Mouse (Mus musculus) lung, adult 2 months (tissue): ENCODE data around the gene Gm10273. TPM values are rescaled to one million over a fixed set of nuclear protein-coding genes. Genes with fewer than 3 reads are reported as not detected.
A peak's percentile ranks its signal among the peaks of the same experiment; 100 is the strongest.

Source experiments
- DNase-seq: peaks from one replicate; pipeline ENCODE4 v3.0.0; 2022
- H3K4me1 ChIP-seq: fragments of 200-500 bp; 2 replicates; pipeline ENCODE4 v1.6.1; 2011; ENCODE audit warnings: low read length; ENCODE audit not compliant: control insufficient read depth, insufficient read depth
- H3K4me3 ChIP-seq: fragments of 200-500 bp; replicated peaks from 2 replicates; pipeline ENCODE3; 2011; ENCODE audit warnings: low read depth, mild to moderate bottlenecking, control low read depth, low read length; ENCODE audit errors: extremely low read depth
- CTCF ChIP-seq: fragments of 200-500 bp; IDR thresholded peaks from 2 replicates; pipeline ENCODE4 v1.5.1; 2011; ENCODE audit warnings: mild to moderate bottlenecking, low read length, control low read depth; ENCODE audit not compliant: insufficient read depth
- POLR2A ChIP-seq: fragments of 200-500 bp; IDR thresholded peaks from 2 replicates; pipeline ENCODE4 v1.6.1; 2011; ENCODE audit warnings: low read depth, mild to moderate bottlenecking, control low read depth, low read length, borderline replicate concordance; ENCODE audit errors: extremely low read depth
- WGBS: fragments of 180-500 bp; shearing (Covaris S2); methylation state at CpG from one replicate; pipeline ENCODE4 v1.1.7; 2018; 5-methylcytosine and 5-hydroxymethylcytosine counted together
- polyA plus RNA-seq: library from polyadenylated mRNA; depleted of rRNA; stranded (reverse); fragments of >200 nt; gene quantifications from 2 replicates; pipeline ENCODE4 v1.2.3, GENCODE M21; 2012

Gm10273 gene
- polyA plus RNA-seq, 1 experiment, result 2.3 TPM

DNA sequence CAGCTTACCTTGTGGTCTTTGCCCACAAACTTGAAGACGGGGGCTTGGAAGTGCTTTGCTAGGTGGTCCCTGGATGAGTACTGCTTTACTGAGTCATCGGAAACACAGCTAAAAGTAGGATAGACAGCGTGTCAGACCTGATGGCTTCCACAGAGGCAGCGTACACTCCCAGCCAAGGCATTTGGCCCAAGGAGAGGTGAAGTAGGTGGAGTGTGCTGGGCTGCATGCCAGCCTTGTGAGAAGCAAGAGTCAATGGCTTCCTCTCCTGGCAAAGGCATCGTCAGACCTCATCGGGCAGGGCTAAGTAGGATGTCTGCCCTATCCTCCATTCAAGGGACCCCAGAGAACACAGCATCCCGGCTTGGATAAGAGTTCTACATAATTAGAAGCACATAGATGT is 29.9 kb downstream of the Gm10273 start:
- WGBS, result 30% methylated on average over 7 of the region's 7 CpGs

DNA sequence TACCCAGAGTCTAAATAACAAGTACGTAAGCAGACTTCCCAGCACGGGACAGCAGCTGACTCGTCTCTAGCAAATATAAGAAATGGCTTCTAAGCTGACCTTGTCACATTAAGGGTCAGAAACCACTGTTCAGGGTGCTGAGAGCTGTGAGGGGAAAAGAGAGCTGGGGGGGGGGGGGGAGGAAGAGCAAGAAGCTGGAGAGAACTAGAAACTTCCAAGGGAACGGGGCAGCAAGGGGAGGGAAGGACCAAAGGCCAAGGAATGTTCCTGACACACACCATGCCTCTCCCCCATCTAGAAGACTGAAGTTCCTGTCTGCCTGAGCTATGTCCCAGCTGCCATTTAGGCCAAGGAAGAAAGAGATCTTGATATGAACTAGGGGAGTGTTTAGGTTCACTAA is 30.9 kb downstream of the Gm10273 start:
- DNase-seq, result no peak
- no peak overlapping the region for H3K4me3 ChIP-seq
- WGBS, result 69% methylated on average over 4 of the region's 4 CpGs
- TF ChIP-seq POLR2A (no peak), CTCF (no peak)
- no peaks in the 10 kb centered on the region for H3K4me1 ChIP-seq

More for the DNA sequence above, 29.9 kb downstream of the Gm10273 start:
- TF ChIP-seq POLR2A (peak; percentile 22; the same call in 1 of the 2 replicates), CTCF (no peak)
- peak; percentile 83 for DNase-seq
- H3K4me1 ChIP-seq, result no peaks in the 10 kb centered on the region
- H3K4me3 ChIP-seq, result no peak overlapping the region

DNA sequence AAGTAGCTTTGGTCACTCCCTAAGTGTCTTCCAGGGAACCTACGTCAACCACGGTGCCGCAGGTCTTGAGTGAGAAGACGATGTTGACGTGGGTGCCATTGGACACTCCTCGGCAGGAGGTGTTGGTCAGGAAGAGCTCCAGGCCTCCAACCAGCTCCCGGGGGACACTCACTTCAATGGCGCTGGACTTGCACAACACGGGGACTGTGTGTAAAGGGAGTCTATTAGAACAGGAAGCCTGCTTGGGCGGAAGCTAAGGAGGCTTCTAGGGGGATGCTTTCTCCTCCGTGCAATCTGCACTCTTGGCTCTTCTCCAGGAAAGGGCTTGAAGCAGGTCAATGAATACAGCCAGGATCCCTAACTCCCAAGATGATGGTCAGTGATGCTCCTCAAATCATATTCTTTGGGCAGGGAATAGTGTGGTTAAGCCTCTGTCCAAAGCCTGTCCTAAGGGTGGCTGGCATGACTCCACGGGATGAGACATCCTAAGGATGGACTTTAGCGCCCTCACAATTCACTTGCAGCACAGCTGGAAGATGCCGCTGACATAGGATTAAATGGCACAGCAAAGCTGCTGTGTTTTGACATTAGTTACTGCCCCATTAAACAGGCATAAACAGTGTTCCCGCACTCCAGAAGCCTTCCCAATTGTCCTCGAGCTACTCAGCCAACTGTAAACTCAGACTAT is 34.2 kb downstream of the Gm10273 start:
- WGBS, result 75% methylated on average over 16 of the region's 16 CpGs
- DNase-seq, result no peak
- H3K4me1 ChIP-seq, result no peaks in the 10 kb centered on the region
- H3K4me3 ChIP-seq, result no peak overlapping the region
- TF ChIP-seq CTCF (no peak), POLR2A (no peak)

DNA sequence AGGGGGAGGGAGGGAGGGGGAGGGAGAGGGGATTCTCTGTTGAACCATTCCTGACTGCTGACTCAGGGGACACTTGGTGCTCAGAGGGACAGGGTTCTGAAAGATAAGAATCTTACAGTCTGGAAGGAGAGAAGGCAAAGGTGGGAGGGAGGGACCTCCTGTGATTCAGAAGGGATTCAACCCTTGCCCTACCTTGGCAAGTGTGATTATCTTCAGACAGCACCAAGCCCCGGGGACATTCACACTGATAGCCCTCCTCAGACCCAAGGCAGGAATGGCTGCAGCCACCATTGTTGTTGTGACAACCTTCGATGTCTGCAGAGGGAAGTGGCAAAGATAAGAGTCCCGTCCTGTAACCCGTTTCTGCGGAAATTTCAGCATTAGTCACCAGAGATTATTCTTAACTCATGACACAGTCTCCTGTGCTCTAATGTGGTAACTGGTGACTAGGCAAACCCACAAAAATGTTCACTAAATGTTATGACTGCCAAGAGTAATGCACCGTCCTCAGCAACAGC is 35.3 kb downstream of the Gm10273 start:
- WGBS, result 22% methylated on average over 6 of the region's 6 CpGs
- H3K4me3 ChIP-seq, result no peak overlapping the region
- DNase-seq, result no peak

DNA sequence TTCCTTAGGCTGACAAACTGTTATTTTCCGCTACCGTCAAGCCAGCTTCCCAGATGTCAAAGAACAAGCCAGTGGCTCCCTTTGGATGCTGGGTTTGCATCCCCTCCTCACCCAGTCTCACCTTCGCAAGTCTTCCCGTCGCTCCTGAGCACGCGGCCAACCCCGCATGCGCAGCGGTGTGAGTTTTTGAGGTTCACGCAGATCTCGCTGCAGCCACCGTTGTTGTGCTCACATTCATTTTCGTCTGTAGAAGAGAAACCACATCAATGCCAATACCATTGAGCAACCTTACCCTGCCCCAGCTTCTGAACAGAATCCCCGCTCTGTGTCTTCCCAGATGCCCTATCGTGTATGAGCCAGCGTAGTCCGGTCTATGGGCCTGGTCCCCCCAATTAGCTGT is 40.3 kb downstream of the Gm10273 start:
- no peak for TF ChIP-seq CTCF
- Histone ChIP-seq H3K4me1 (peaks cover 6% of the 10 kb centered on the region), H3K4me3 (no peak overlapping the region)
- no peak for DNase-seq
- 94% methylated on average over 18 of the region's 18 CpGs for WGBS

More for the DNA sequence above, 35.3 kb downstream of the Gm10273 start:
- H3K4me1 ChIP-seq, result no peaks in the 10 kb centered on the region
- TF ChIP-seq CTCF (no peak), POLR2A (no peak)

DNA sequence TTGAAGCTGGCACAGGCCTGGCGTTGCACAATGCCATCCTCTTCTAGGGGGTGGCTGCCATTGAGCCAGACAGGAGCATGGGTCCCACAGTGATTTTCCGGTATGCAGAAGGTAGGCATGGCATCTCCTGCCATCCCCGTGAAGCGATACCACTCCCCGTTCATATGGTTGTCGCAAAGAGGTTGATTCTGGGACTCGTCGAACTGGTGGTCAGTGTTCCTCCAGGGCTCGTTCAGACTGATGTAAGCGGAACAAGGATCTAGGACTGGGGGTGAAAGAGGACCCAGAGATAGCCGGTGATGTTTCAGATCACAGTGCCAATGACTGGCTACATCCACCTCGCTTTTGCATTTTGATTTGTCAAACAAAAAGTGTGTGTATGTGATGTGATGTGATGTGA is 43.2 kb downstream of the Gm10273 start:
- 91% methylated on average over 12 of the region's 12 CpGs for WGBS
- Histone ChIP-seq H3K4me3 (no peak overlapping the region), H3K4me1 (peaks cover 14% of the 10 kb centered on the region)
- TF ChIP-seq CTCF (no peak), POLR2A (no peak)
- no peak for DNase-seq

DNA sequence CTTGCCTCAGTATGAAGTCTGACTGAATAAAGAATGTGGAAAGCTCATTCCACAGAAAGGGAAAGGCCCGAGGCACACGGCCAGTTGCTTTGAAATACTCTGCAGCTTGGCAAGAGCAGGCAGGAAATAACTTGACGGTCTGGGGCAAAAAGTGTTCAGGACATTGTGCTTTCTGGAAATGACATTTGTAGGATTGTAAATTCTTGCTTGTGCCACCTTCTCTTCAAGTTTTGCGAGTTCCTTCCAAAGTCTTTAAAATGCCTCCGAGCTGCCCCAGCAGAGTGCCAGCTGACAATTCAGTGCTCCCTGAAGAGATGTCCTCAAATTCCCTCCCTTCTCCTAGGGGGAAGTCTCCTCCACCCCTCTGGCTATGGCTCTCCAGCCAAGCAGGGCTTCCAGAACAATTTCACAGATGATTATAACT is 44.1 kb downstream of the Gm10273 start:
- H3K4me3 ChIP-seq, result no peak overlapping the region
- peak; percentile 50 for DNase-seq
- 14% methylated on average over 5 of the region's 5 CpGs for WGBS
- TF ChIP-seq POLR2A, result no peak
- TF ChIP-seq CTCF, result no peak
- H3K4me1 ChIP-seq, result peaks cover 14% of the 10 kb centered on the region

DNA sequence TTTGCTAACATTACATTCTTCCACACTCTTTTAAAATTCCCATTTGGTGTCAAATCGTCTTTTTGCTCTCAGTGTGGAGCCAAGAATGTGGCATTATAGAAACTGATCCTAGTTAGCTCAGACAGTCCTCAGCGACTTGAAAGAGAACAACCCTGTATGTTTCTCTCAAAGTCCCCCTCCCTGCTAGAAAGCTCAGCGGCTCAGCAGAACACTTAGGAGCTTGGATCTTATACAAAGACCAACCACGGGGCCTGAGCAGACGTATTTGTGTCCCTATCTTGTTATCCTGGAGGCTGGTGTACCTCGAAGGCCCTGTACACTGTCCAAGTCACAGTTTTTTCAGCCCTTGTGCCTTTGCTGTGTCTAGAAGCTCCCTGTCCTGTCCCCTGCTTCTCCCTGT is 44.7 kb downstream of the Gm10273 start:
- no peak for DNase-seq
- peaks cover 14% of the 10 kb centered on the region for H3K4me1 ChIP-seq
- 51% methylated on average over 6 of the region's 6 CpGs for WGBS
- no peak for TF ChIP-seq CTCF
- TF ChIP-seq POLR2A, result no peak
- no peak overlapping the region for H3K4me3 ChIP-seq

DNA sequence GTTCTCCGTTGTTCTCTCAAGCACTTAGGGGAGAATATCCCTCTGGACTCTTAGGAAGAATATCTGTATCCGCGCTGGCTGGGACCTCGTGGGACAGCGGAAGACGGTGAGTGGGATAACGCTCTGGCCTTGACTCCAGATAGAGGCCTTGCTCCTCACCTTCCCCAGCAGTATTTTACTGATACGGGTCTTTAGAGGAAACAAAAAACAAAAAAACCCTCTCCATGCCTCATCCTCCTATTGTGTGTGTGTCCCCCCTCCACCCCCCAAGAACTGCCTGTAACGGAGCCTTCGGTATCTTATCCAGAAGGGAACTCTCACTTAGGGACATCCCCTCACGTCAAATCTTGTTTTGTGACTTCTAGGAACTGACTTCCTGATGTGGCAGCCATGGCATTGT is 46.3 kb downstream of the Gm10273 start, which contains the start of gene Oit3:
Oit3 (minus strand) TSS at position 44 of the 400 bp plus-strand sequence.
- H3K4me3 ChIP-seq, result no peak within 1 kb of the TSS
- DNase-seq, result no peak
- WGBS, result 66% methylated on average over 11 of the region's 11 CpGs
- peaks cover 14% of the 10 kb centered on the region for H3K4me1 ChIP-seq
- TF ChIP-seq CTCF, result no peak
- no peak for TF ChIP-seq POLR2A

DNA sequence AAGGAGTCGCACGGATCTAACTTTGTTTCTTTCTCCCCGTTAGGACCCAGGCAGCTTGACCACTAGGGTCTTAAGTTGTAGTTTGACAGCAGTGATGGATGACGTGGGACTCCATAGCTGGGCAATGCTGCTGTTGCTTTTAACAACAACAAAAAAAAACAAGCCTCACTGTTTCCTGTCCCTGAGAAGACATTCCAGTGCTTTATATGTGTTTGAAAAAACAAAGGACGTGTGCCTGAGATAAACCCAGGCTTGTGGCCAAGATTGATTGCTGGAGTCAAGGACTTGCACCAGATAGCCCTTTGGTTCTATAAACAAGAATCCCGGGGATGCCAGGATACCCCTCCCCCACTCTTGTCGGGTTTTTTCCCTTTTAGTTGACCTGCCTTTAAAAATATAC is 47.8 kb downstream of the Gm10273 start:
- TF ChIP-seq POLR2A, result no peak
- no peak for TF ChIP-seq CTCF
- Histone ChIP-seq H3K4me3 (no peak overlapping the region), H3K4me1 (peaks cover 14% of the 10 kb centered on the region)
- no peak for DNase-seq
- WGBS, result 11% methylated on average over 7 of the region's 7 CpGs
